Mouse (Mus musculus) ES-E14 (cell line): Measurements from ENCODE around the gene Cenpm.

Source experiments
- CHD2 ChIP-seq: IDR thresholded peaks from 2 replicates; pipeline ENCODE4 v1.6.1; 2014; ENCODE audit warnings: mild to moderate bottlenecking, low read depth, low read length, inconsistent platforms
- HCFC1 ChIP-seq: IDR thresholded peaks from 2 replicates; pipeline ENCODE4 v1.6.1; 2012; ENCODE audit warnings: low read length, inconsistent platforms, borderline replicate concordance; ENCODE audit not compliant: insufficient read depth
- ZC3H11A ChIP-seq: IDR thresholded peaks from 2 replicates; pipeline ENCODE4 v1.6.1; 2012; ENCODE audit warnings: low read depth, mild to moderate bottlenecking, inconsistent platforms, low read length, borderline replicate concordance
- ZNF384 ChIP-seq: IDR thresholded peaks from 2 replicates; pipeline ENCODE4 v1.6.1; 2012; ENCODE audit warnings: low read depth, low read length, inconsistent platforms

GRCm38 (mm10) chr15:82259510-82259909 lies 15.0 kb upstream of the Cenpm start:
- TF ChIP-seq CHD2 (no peak), ZC3H11A (no peak), ZNF384 (peak; percentile 76; the same call in 1 of the 2 replicates), HCFC1 (no peak)
